Mouse (Mus musculus) adrenal gland, postnatal 4 days (tissue): Measurements from ENCODE around the gene Derl3. TPM values are rescaled to one million over a fixed set of nuclear protein-coding genes. Genes with fewer than 3 reads are reported as not detected.
"Not testable (repeated sequence)": the region's sequence is repeated elsewhere in the genome, so short reads cannot be mapped to it uniquely, and the experiment has no call there.

Source experiments
- DNase-seq, 2 experiments: peaks; one replicate each; pipeline ENCODE4 v3.0.0; 2021 to 2022; ENCODE audit warnings: low spot score in 2 of 2, mixed read lengths in 2 of 2
- total RNA-seq, 2 experiments: library from RNA; stranded (reverse); gene quantifications; 2 replicates each; pipeline ENCODE4 v1.2.3; 2021

Derl3 gene
- total RNA-seq, 2 experiments from 2014 or later = 3.0 to 6.0 TPM

- no peak for DNase-seq
Observed at GRCm38 (mm10) chr10:75872025-75872914, 20.9 kb upstream of the Derl3 start.

GRCm38 (mm10) chr10:75872915-75873542 is 20.2 kb upstream of the Derl3 start:
- peak in 1 of 2 experiments; percentile 64 for DNase-seq

GRCm38 (mm10) chr10:75873543-75874170 is 19.6 kb upstream of the Derl3 start:
- no peak for DNase-seq

GRCm38 (mm10) chr10:75878836-75879235 is 14.4 kb upstream of the Derl3 start:
- DNase-seq = no peak

GRCm38 (mm10) chr10:75880351-75880750 is 12.9 kb upstream of the Derl3 start:
- no peak for DNase-seq

- no peak for DNase-seq
Observed at GRCm38 (mm10) chr10:75880771-75881577, 12.2 kb upstream of the Derl3 start.

- no peak for DNase-seq
Observed at GRCm38 (mm10) chr10:75881578-75882432, 11.4 kb upstream of the Derl3 start.

- DNase-seq = no peak
Observed at GRCm38 (mm10) chr10:75882433-75883231, 10.6 kb upstream of the Derl3 start.

- DNase-seq = peak in 1 of 2 experiments; percentile 57
Observed at GRCm38 (mm10) chr10:75883232-75883552, 10.0 kb upstream of the Derl3 start.

GRCm38 (mm10) chr10:75884742-75885141 is 8.5 kb upstream of the Derl3 start:
- no peak for DNase-seq

- DNase-seq = not testable (repeated sequence)
Observed at GRCm38 (mm10) chr10:75887504-75887903, 5.7 kb upstream of the Derl3 start.

- DNase-seq = no peak
Observed at GRCm38 (mm10) chr10:75889406-75890153, 3.6 kb upstream of the Derl3 start.

GRCm38 (mm10) chr10:75894601-75895000 is 1.4 kb downstream of the Derl3 start:
- no peak for DNase-seq

GRCm38 (mm10) chr10:75895730-75896129 is 2.5 kb downstream of the Derl3 start:
- no peak for DNase-seq

- DNase-seq = no peak
Observed at GRCm38 (mm10) chr10:75896208-75896607, 3.0 kb downstream of the Derl3 start.

- peak in 1 of 2 experiments; percentile 45 for DNase-seq
Observed at GRCm38 (mm10) chr10:75897373-75897772, 4.2 kb downstream of the Derl3 start.

- DNase-seq = no peak
Observed at GRCm38 (mm10) chr10:75898039-75898564, 4.9 kb downstream of the Derl3 start.

GRCm38 (mm10) chr10:75898846-75899245 is 5.6 kb downstream of the Derl3 start:
- no peak for DNase-seq
